Mouse (Mus musculus) cerebellum, adult 8-10 months (tissue): ENCODE measurements around the gene Odf3b.

Experiments
- DNase-seq: peaks from one replicate; pipeline ENCODE4 v3.0.0; 2022

The Odf3b gene

GRCm38 (mm10) chr15:89378831-89379401 is at the start of gene Odf3b:
Gene Odf3b, minus strand, starts transcription at chr15:89379282.
- peak; percentile 84 for DNase-seq

- peak; percentile 36 for DNase-seq
These were observed 49.2 kb upstream of the Odf3b start for GRCm38 (mm10) chr15:89428136-89428790.

- no peak for DNase-seq
These were observed 47.6 kb upstream of the Odf3b start for GRCm38 (mm10) chr15:89426716-89427115.

GRCm38 (mm10) chr15:89425711-89426121 is 46.6 kb upstream of the Odf3b start, which contains the start of gene Cpt1b:
Gene Cpt1b, minus strand, starts transcription at chr15:89425863.
- DNase-seq = no peak

GRCm38 (mm10) chr15:89424621-89425020 is 45.5 kb upstream of the Odf3b start:
- DNase-seq = no peak

- DNase-seq = peak; percentile 23
These were observed 42.9 kb upstream of the Odf3b start for GRCm38 (mm10) chr15:89421938-89422337.

- DNase-seq = no peak
These were observed 36.2 kb upstream of the Odf3b start for GRCm38 (mm10) chr15:89415282-89415681.

- no peak for DNase-seq
These were observed 31.0 kb upstream of the Odf3b start, which contains the start of gene Syce3 for GRCm38 (mm10) chr15:89410118-89410517. Gene Syce3, minus strand, starts transcription at chr15:89410503.

GRCm38 (mm10) chr15:89406691-89407090 is 27.6 kb upstream of the Odf3b start:
- DNase-seq = no peak

GRCm38 (mm10) chr15:89404831-89405623 is 25.9 kb upstream of the Odf3b start:
- DNase-seq = no peak

- no peak for DNase-seq
These were observed 23.4 kb upstream of the Odf3b start for GRCm38 (mm10) chr15:89402471-89402870.

- no peak for DNase-seq
These were observed 20.6 kb upstream of the Odf3b start for GRCm38 (mm10) chr15:89399716-89400115.

- no peak for DNase-seq
These were observed 19.1 kb upstream of the Odf3b start for GRCm38 (mm10) chr15:89398146-89398545.

- DNase-seq = no peak
These were observed 17.8 kb upstream of the Odf3b start for GRCm38 (mm10) chr15:89396883-89397282.

- no peak for DNase-seq
These were observed 11.0 kb upstream of the Odf3b start for GRCm38 (mm10) chr15:89390081-89390480.

- no peak for DNase-seq
These were observed 8.0 kb upstream of the Odf3b start for GRCm38 (mm10) chr15:89387127-89387526.

GRCm38 (mm10) chr15:89384617-89385016 is 5.5 kb upstream of the Odf3b start, which contains the start of gene Klhdc7b:
Gene Klhdc7b, plus strand, starts transcription at chr15:89384917.
- no peak for DNase-seq

- peak; percentile 61 for DNase-seq
These were observed 347 bp upstream of the Odf3b start for GRCm38 (mm10) chr15:89379429-89379828.

GRCm38 (mm10) chr15:89377938-89378828 is 899 bp downstream of the Odf3b start:
- no peak for DNase-seq

- no peak for DNase-seq
These were observed 1.7 kb downstream of the Odf3b start for GRCm38 (mm10) chr15:89377362-89377761.

- DNase-seq = no peak
These were observed 2.1 kb downstream of the Odf3b start, which contains the start of gene Tymp for GRCm38 (mm10) chr15:89376957-89377356. Gene Tymp, minus strand, starts transcription at chr15:89377039.

GRCm38 (mm10) chr15:89376040-89376439 is 3.0 kb downstream of the Odf3b start:
- DNase-seq = no peak
